Mouse (Mus musculus) megakaryocyte, adult 5-6 weeks (primary cell): ENCODE results near the gene Lgi4. TPM values are rescaled to one million over a fixed set of nuclear protein-coding genes. Genes with fewer than 3 reads are reported as not detected.

Experiments used
- ATAC-seq: 2 replicates; pipeline ENCODE4 v1.8.0; 2016; ENCODE audit warnings: mild to moderate bottlenecking, inconsistent platforms; ENCODE audit not compliant: poor library complexity, severe bottlenecking
- total RNA-seq, 2 experiments: library from RNA; stranded (forward) in 1 of 2; stranded (reverse) in 1 of 2; fragments of 153-499, 151-499 nt in 1 of 2; fragments of 221-1000, 200-1000 nt in 1 of 2; gene quantifications; 2 replicates each; pipeline versions ENCODE4 v1.2.3 to v1.2.4; 2015 to 2017

Lgi4 gene
- total RNA-seq (2015), result 0.13 TPM in 1 of 2 replicates, not detected in the other
- 0.07 TPM in 1 of 2 replicates, not detected in the other for total RNA-seq (2017)

DNA sequence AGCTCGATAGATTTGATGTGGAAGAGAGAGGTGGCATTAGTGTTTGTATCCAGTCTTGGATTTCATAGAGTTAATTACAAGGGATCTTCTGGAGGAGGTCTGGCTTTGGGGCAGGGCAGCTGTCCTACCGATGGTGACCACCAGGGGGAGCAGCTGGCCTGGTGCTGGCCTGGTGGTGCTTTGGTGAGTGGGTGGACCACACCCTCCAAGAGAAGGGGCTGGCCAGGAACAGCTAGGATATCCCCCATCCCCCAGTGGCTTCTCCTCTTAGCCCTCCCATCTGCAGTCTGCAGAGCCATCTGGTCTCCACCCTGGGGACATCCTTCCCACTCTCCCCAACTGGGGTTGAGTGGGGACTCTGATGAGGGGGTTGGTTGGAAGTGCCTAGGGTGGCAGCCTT, at the start of gene Lgi4:
Gene Lgi4, plus strand, starts transcription at position 235 of the 400 bp plus-strand sequence.
- ATAC-seq, result peak; percentile 96

GRCm38 (mm10) chr7:31012971-31013370, 46.2 kb upstream of the Lgi4 start:
- ATAC-seq, result no peak

DNA sequence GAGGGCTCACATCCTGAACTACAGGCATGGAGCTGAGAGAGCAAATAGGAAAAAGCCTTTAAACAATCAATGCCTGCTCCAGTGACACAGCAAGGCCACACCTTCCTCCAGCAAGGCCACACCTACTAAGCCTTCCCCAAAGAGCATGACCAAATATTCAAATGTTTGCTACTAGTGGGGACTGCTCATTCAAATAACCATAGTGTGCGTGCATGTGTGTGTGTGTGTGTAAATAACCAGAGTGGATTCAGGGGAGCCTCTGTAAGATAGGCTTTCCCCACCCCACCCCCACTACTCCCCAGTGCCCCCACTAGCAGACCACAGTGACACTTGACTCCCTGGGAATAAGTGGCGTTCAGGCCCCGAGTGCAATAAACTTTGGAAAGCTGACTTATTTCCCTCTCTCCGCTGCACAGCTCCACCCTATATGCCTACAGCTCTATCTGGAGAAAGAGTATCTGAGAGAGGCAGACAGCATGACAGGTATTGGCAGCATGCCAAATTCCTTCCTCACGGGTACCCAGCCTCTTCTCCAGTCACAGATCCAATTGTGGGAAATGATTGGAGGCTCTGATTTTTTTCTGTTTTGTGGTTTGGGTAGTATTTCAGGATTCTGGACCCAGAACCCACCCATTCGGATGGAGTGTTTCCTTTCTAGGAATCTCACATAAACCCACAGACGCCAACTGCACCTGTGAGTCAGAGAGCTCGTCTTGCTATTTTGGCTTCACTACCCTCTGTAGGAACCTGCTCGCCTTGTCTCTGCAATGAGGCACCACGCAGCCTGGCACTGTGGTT, 41.8 kb upstream of the Lgi4 start:
- ATAC-seq, result no peak

- no peak for ATAC-seq
Measured at GRCm38 (mm10) chr7:31028609-31029008, 30.5 kb upstream of the Lgi4 start.

DNA sequence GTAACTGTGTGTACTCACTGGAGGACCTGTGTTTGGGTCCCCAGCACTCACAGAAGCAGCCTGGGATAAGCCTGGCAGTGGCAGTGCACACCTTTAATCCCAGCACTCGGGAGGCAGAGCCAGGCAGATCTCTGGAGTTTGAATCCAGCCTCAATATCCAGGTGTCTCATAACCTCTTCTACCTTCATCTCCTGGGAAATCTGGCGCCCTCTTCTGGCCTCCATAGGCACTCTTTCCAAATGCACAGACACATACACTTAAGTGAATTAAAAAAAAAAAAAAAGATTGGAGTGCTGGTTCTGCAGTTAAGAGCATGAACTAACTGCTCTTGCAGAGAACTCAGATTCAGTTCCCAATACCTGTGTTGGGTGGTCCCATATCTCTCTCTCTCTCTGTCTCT, 28.4 kb upstream of the Lgi4 start:
- no peak for ATAC-seq

- peak; percentile 68 for ATAC-seq
Measured at GRCm38 (mm10) chr7:31031731-31032130, 27.4 kb upstream of the Lgi4 start.

GRCm38 (mm10) chr7:31033409-31034165, 25.6 kb upstream of the Lgi4 start:
- ATAC-seq, result peak; percentile 71

DNA sequence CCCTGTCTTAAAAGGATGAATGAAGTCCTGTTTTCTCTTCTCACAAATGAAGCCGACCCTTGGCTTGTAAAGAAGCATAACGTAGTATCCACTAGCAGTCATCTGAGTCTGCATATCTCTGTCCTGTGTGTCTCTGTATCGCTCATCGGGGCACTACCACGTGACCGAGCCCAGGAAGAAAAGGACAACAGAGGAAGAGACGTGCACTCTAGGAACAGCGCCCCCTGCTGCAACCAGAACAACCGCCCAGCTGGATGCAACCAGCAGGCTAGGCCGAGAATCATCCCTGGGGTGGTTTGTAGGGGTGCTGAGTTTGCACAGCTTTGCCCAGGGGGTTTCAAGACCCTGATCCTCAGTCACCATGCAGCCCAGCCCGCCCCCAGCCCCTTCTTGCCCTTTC, 24.4 kb upstream of the Lgi4 start:
- ATAC-seq, result no peak

DNA sequence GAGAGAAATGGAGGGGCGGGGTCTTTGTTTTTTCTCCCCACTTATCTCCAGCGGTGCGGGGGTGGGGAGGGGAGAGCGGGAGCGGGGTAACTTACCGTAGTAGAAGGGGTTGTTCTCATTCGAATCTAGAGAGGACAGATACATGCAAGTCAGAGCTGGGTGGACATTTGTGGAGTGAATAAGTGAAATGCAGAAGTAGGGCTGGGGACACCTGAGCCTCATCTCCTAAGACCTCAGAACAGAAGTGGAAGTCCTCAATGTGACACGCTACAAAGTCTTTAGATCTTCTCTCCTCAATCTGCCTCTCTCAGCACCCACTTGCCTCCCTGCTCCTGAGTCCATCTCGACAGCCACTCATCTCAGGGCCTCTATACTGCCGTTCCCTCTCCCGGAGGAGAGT, 23.9 kb upstream of the Lgi4 start:
- ATAC-seq, result no peak

DNA sequence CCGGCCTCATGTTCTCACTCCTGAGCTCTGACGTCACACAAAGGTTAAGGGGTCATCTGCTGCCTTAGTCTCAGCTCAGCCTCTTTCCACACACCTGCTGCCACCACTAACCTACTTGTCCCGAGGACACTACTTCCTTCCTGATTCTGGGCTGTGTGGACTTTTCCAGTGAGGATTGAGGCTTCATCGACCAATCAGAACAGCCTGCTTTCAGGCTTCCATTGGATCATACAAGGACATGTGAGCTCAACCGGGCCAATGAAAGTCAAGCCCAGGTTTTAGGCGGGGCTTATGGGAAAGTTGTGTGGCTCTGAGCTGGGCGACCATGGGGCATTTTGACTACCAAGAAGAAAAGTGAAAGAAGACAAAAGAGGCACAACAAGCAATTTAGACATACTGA, 22.2 kb upstream of the Lgi4 start:
- ATAC-seq, result peak; percentile 20

GRCm38 (mm10) chr7:31037675-31038074, 21.5 kb upstream of the Lgi4 start:
- ATAC-seq, result no peak

GRCm38 (mm10) chr7:31039011-31039410, 20.1 kb upstream of the Lgi4 start:
- ATAC-seq, result no peak

- no peak for ATAC-seq
Measured at GRCm38 (mm10) chr7:31040281-31041022, 18.7 kb upstream of the Lgi4 start.

DNA sequence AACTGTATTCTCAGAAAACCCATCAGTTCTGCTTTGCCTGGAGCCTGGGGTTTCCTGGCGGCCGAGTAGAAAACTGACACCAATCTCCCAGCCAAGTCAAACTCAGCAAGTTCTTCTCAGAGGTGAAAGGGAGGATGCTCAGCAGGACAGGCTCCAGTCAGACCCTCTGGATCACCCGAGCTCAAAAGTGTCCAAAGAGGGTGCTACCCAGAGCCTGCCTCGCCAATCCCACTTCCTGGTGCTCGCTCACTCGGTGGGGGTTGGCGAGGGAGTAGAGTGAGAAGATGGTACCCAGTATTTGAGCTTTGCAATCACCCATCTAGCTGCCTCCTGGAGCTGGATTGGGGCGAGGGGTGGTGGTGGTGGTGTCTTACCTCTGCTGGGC, 18.1 kb upstream of the Lgi4 start:
- peak; percentile 4; the same call in 1 of the 2 replicates for ATAC-seq

GRCm38 (mm10) chr7:31041662-31042315, 17.4 kb upstream of the Lgi4 start:
- ATAC-seq, result peak; percentile 87

DNA sequence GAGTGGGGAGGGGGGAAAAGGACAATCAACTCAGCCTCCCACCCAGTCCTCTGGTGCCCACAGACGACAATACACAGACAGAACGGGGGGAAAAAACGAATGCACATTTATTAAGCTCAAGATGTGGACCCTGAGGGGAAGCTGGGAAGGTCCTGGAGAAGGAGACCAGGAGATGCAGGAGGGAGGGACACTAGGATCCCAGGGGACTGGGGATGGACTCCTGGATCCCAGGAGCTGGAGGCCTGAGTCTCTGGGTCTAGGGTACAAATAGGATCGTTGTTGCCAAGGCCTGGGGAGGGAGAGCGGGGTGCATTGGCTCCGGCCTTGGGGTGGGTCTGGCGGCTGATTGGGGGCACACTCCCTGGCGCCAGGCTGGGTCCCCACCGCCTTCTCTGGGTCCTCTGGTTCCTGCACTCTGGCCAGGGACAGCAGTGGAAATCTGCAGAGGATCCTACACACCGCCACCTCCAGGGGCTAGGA, 16.7 kb upstream of the Lgi4 start, which contains the start of gene Fxyd5:
Gene Fxyd5, minus strand, starts transcription at position 51 of the 480 bp plus-strand sequence.
- ATAC-seq, result no peak

DNA sequence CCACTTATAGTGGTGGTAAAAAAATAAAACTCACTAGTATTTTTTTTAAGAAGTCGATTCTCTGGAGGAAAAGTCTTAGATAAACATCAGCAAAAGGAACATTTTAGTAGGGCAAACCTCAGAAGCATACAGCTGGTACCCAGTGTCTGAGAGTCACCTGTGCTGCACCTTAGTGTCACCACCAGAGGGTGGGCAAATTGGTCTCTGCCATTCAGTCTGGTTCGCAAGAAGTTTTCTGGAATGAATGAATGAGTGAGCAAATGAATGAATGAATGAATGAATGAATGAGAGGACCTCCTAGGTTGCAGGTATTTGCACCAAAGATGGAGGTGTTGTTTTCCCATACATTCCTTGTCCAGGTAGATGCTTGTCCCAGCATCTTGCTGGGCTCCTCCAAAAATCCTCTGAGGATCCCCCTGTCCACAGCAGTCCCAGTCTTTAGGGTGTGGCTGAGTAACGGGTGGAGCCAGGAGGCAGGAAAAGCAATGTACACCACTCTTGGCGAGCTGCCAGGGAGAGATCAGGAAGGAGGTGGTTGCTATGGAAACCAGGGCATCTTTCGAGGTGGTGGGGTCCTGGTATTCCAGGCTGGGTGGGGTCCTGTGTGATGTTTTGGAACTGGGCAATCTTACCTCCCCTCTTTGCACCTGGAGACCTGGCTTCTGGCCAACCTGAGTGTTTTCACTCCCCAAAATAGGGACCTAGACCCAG, 9.9 kb upstream of the Lgi4 start:
- no peak for ATAC-seq

DNA sequence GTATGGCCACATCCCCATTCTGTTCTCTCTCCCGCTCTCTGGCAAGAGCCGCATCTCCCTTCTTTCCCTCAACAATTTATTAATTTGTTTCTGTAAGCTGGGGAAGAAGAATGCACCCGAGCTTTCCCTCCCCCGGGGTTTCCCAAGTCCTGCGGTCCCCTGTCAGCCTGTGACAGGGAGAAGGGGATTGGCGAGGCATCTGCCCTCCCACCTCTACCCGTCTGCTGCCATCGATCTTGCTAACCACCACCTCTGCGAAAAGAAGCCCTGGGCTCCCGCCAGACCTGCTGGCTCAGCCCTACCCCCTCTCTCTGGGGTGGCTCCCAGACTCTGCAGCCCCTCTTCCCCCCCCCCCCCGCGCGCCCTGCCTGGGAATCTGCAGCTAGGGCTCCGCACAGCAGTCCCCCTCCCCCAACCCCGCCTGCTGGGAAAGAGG, 9.3 kb upstream of the Lgi4 start:
- no peak for ATAC-seq

- ATAC-seq, result no peak
Measured at GRCm38 (mm10) chr7:31050487-31050886, 8.7 kb upstream of the Lgi4 start.

DNA sequence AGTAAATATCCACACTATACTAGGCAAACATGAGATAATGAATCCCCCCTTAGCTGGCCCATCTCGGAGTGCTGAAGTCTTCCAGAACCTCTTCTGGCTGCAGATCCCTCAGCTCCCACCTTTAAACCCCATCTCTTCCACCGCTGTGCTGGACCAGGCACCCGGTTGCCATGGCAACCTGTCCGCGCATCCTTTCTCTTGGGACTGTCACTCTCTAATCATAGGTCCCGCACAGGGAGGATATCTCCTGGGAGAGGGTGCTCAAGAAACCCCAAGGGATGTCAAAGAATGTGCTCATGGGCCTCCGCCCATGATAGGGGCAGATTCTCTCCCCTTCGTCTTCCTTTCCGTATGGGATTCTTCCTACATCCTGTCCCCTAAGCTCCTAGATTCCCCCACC, 8.2 kb upstream of the Lgi4 start:
- no peak for ATAC-seq
